Mouse (Mus musculus): ENCODE results near the gene Ccdc27. TPM values are rescaled to one million over a fixed set of nuclear protein-coding genes. Genes with fewer than 3 reads are reported as not detected.

Ccdc27 gene
- total RNA-seq, 1 experiment: not detected

GRCm38 (mm10) chr4:154006264-154006663 is 36.2 kb downstream of the Ccdc27 start:
- no peaks in the 10 kb centered on the region for H3K9me3 ChIP-seq (ENCODE audit: control insufficient read depth, insufficient read depth, low read depth, low read length)
- H3K36me3 ChIP-seq (ENCODE audit: control insufficient read depth, insufficient read depth, low read length, poor library complexity, severe bottlenecking): peaks cover 25% of the 10 kb centered on the region
- H3K27ac ChIP-seq (ENCODE audit: insufficient read depth, low read depth, low read length, poor library complexity, severe bottlenecking): no peak overlapping the region
- no peak overlapping the region for H3K4me3 ChIP-seq (ENCODE audit: insufficient read depth in 1 of 2, low read depth in 1 of 2, low read length in 2 of 2, poor library complexity in 1 of 2, severe bottlenecking in 1 of 2)
- DNase-seq (ENCODE audit: low read depth, low spot score): no peak
- in situ Hi-C loops (cut with MboI; ENCODE audit: low sequenced_read_pairs in 2 of 2, unreplicated experiment in 2 of 2): no loop called here
- H3K9ac ChIP-seq (ENCODE audit: insufficient read depth, low read depth, low read length, poor library complexity, severe bottlenecking): no peak overlapping the region
- no peaks in the 10 kb centered on the region for H3K4me1 ChIP-seq (ENCODE audit: control insufficient read depth in 2 of 2, insufficient read depth in 2 of 2, low read length in 2 of 2, poor library complexity in 1 of 2)
- TF ChIP-seq CHD2 (IDR thresholded peaks at IDR 0.05; ENCODE audit: low read depth, low read length) (no peak), ZC3H11A (IDR thresholded peaks at IDR 0.05; ENCODE audit: borderline replicate concordance, low read depth, low read length) (no peak), MAFK (IDR thresholded peaks at IDR 0.05; ENCODE audit: insufficient read depth, low read depth, low read length) (no peak), ZNF384 (IDR thresholded peaks at IDR 0.05; ENCODE audit: low read depth, low read length) (no peak), HCFC1 (IDR thresholded peaks at IDR 0.05; ENCODE audit: borderline replicate concordance, insufficient read depth, low read length) (no peak)

DNA sequence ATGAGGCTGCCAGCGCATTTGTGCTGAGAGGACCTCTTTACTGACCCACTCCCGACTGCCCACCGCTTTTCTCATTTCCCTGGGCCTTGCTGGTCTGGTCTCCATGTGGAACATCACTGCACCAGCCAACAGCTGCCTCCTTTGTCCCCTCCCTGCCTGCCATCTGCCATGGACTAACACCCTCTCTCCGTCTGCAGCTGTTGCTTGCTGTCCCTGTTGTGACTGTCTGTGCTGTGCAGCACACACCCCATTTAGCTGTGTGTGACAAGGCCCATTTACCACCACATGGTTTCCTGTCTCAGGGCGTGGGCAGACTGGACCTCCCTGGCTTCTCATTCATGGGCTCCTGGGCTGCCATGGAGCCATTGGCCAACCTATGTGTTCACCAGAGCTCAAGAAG is 37.0 kb downstream of the Ccdc27 start:
- H3K36me3 ChIP-seq (ENCODE audit: control insufficient read depth, insufficient read depth, low read length, poor library complexity, severe bottlenecking): peaks cover 25% of the 10 kb centered on the region
- H3K4me1 ChIP-seq (ENCODE audit: control insufficient read depth in 2 of 2, insufficient read depth in 2 of 2, low read length in 2 of 2, poor library complexity in 1 of 2): no peaks in the 10 kb centered on the region
- H3K27ac ChIP-seq (ENCODE audit: insufficient read depth, low read depth, low read length, poor library complexity, severe bottlenecking): no peak overlapping the region
- no peaks in the 10 kb centered on the region for H3K9me3 ChIP-seq (ENCODE audit: control insufficient read depth, insufficient read depth, low read depth, low read length)
- no peak for DNase-seq (ENCODE audit: low read depth, low spot score)
- no peak for TF ChIP-seq CHD2 (IDR thresholded peaks at IDR 0.05; ENCODE audit: low read depth, low read length)
- no peak for TF ChIP-seq MAFK (IDR thresholded peaks at IDR 0.05; ENCODE audit: insufficient read depth, low read depth, low read length)
- no peak for TF ChIP-seq HCFC1 (IDR thresholded peaks at IDR 0.05; ENCODE audit: borderline replicate concordance, insufficient read depth, low read length)
- no peak for TF ChIP-seq ZNF384 (IDR thresholded peaks at IDR 0.05; ENCODE audit: low read depth, low read length)
- TF ChIP-seq ZC3H11A (IDR thresholded peaks at IDR 0.05; ENCODE audit: borderline replicate concordance, low read depth, low read length): no peak
- no peak overlapping the region for H3K4me3 ChIP-seq (ENCODE audit: insufficient read depth in 1 of 2, low read depth in 1 of 2, low read length in 2 of 2, poor library complexity in 1 of 2, severe bottlenecking in 1 of 2)
- in situ Hi-C loops (cut with MboI; ENCODE audit: low sequenced_read_pairs in 2 of 2, unreplicated experiment in 2 of 2): no loop called here
- no peak overlapping the region for H3K9ac ChIP-seq (ENCODE audit: insufficient read depth, low read depth, low read length, poor library complexity, severe bottlenecking)

GRCm38 (mm10) chr4:153993505-153993904 is 49.0 kb downstream of the Ccdc27 start:
- H3K4me3 ChIP-seq (ENCODE audit: insufficient read depth in 1 of 2, low read depth in 1 of 2, low read length in 2 of 2, poor library complexity in 1 of 2, severe bottlenecking in 1 of 2): no peak overlapping the region

DNA sequence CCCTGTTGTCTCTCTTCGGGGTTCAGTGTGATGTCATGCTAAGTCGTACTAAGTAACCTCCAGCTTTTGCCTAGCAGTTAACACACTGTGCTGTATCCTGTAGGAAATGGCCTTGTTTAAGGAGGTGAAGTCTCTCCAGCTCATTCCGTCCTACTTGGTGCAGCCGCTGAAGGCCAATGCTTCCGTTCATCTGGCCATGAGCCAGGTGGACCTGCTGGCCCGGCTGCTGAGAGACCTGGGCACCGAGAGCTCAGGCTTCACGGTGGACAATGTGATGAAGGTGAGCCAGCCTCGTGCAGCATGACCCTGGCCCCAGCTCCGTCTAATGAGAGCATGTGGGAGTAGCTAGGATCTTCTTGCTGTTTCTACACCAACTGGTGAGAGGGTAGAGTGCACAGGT is 49.8 kb downstream of the Ccdc27 start:
- Histone ChIP-seq H3K36me3 (ENCODE audit: control insufficient read depth, insufficient read depth, low read length, poor library complexity, severe bottlenecking) (peaks cover 33% of the 10 kb centered on the region; the same call in 1 of the 2 replicates), H3K4me3 (ENCODE audit: insufficient read depth in 1 of 2, low read depth in 1 of 2, low read length in 2 of 2, poor library complexity in 1 of 2, severe bottlenecking in 1 of 2) (no peak overlapping the region), H3K9me3 (ENCODE audit: control insufficient read depth, insufficient read depth, low read depth, low read length) (no peaks in the 10 kb centered on the region), H3K27ac (ENCODE audit: insufficient read depth, low read depth, low read length, poor library complexity, severe bottlenecking) (no peak overlapping the region), H3K4me1 (ENCODE audit: control insufficient read depth in 2 of 2, insufficient read depth in 2 of 2, low read length in 2 of 2, poor library complexity in 1 of 2) (peaks cover 0 to 6% of the 10 kb centered on the region in 2 experiments; a peak in 1 of 4 replicates), H3K9ac (ENCODE audit: insufficient read depth, low read depth, low read length, poor library complexity, severe bottlenecking) (peak overlapping the region; percentile 27; the same call in 1 of the 2 replicates)
- in situ Hi-C loops (cut with MboI; ENCODE audit: low sequenced_read_pairs in 2 of 2, unreplicated experiment in 2 of 2): no loop called here
- TF ChIP-seq CHD2 (IDR thresholded peaks at IDR 0.05; ENCODE audit: low read depth, low read length) (no peak), HCFC1 (IDR thresholded peaks at IDR 0.05; ENCODE audit: borderline replicate concordance, insufficient read depth, low read length) (no peak), ZC3H11A (IDR thresholded peaks at IDR 0.05; ENCODE audit: borderline replicate concordance, low read depth, low read length) (no peak), MAFK (IDR thresholded peaks at IDR 0.05; ENCODE audit: insufficient read depth, low read depth, low read length) (no peak), ZNF384 (IDR thresholded peaks at IDR 0.05; ENCODE audit: low read depth, low read length) (no peak)
- no peak for DNase-seq (ENCODE audit: low read depth, low spot score)

More at GRCm38 (mm10) chr4:153993505-153993904, 49.0 kb downstream of the Ccdc27 start:
- DNase-seq (ENCODE audit: low read depth, low spot score): no peak
- H3K36me3 ChIP-seq (ENCODE audit: control insufficient read depth, insufficient read depth, low read length, poor library complexity, severe bottlenecking): peaks cover 28% of the 10 kb centered on the region; the same call in 1 of the 2 replicates
- H3K27ac ChIP-seq (ENCODE audit: insufficient read depth, low read depth, low read length, poor library complexity, severe bottlenecking): peak overlapping the region; percentile 52; the same call in 1 of the 2 replicates
- TF ChIP-seq ZC3H11A (IDR thresholded peaks at IDR 0.05; ENCODE audit: borderline replicate concordance, low read depth, low read length) (no peak), MAFK (IDR thresholded peaks at IDR 0.05; ENCODE audit: insufficient read depth, low read depth, low read length) (peak; percentile 56)
- peaks cover 0 to 6% of the 10 kb centered on the region in 2 experiments; a peak in 1 of 4 replicates for H3K4me1 ChIP-seq (ENCODE audit: control insufficient read depth in 2 of 2, insufficient read depth in 2 of 2, low read length in 2 of 2, poor library complexity in 1 of 2)
- peak overlapping the region; percentile 27; the same call in 1 of the 2 replicates for H3K9ac ChIP-seq (ENCODE audit: insufficient read depth, low read depth, low read length, poor library complexity, severe bottlenecking)
- no peaks in the 10 kb centered on the region for H3K9me3 ChIP-seq (ENCODE audit: control insufficient read depth, insufficient read depth, low read depth, low read length)
- in situ Hi-C loops (cut with MboI; ENCODE audit: low sequenced_read_pairs in 2 of 2, unreplicated experiment in 2 of 2): no loop called here

- peaks cover 28% of the 10 kb centered on the region for H3K36me3 ChIP-seq (ENCODE audit: control insufficient read depth, insufficient read depth, low read length, poor library complexity, severe bottlenecking)
- no peak for TF ChIP-seq MAFK (IDR thresholded peaks at IDR 0.05; ENCODE audit: insufficient read depth, low read depth, low read length)
- TF ChIP-seq HCFC1 (IDR thresholded peaks at IDR 0.05; ENCODE audit: borderline replicate concordance, insufficient read depth, low read length): no peak
Observed at GRCm38 (mm10) chr4:153980470-153980869, 62.0 kb downstream of the Ccdc27 start.

More at GRCm38 (mm10) chr4:153980470-153980869, 62.0 kb downstream of the Ccdc27 start:
- Histone ChIP-seq H3K27ac (ENCODE audit: insufficient read depth, low read depth, low read length, poor library complexity, severe bottlenecking) (no peak overlapping the region), H3K4me1 (ENCODE audit: control insufficient read depth in 2 of 2, insufficient read depth in 2 of 2, low read length in 2 of 2, poor library complexity in 1 of 2) (no peaks in the 10 kb centered on the region), H3K4me3 (ENCODE audit: insufficient read depth in 1 of 2, low read depth in 1 of 2, low read length in 2 of 2, poor library complexity in 1 of 2, severe bottlenecking in 1 of 2) (no peak overlapping the region), H3K9ac (ENCODE audit: insufficient read depth, low read depth, low read length, poor library complexity, severe bottlenecking) (no peak overlapping the region), H3K9me3 (ENCODE audit: control insufficient read depth, insufficient read depth, low read depth, low read length) (no peaks in the 10 kb centered on the region)
- in situ Hi-C loops (cut with MboI; ENCODE audit: low sequenced_read_pairs in 2 of 2, unreplicated experiment in 2 of 2): no loop called here
- DNase-seq (ENCODE audit: low read depth, low spot score): no peak

All from ES-E14 (cell line).